Mouse (Mus musculus): ENCODE results near the gene Qtrt2.

Qtrt2 gene

GRCm38 (mm10) chr16:43926341-43926859 is at the start of gene Qtrt2:
Gene Qtrt2 (minus strand): TSS chr16:43926809.
- DNase-seq (ENCODE audit: low spot score) = no peak

- no peak for DNase-seq (ENCODE audit: low spot score)
Observed at GRCm38 (mm10) chr16:43973606-43974220, 47.1 kb upstream of the Qtrt2 start.

GRCm38 (mm10) chr16:43973147-43973546 is 46.5 kb upstream of the Qtrt2 start:
- DNase-seq (ENCODE audit: low spot score) = no peak

GRCm38 (mm10) chr16:43972391-43972790 is 45.8 kb upstream of the Qtrt2 start:
- no peak for DNase-seq (ENCODE audit: low spot score)

GRCm38 (mm10) chr16:43971741-43972140 is 45.1 kb upstream of the Qtrt2 start:
- no peak for DNase-seq (ENCODE audit: low spot score)

GRCm38 (mm10) chr16:43971189-43971588 is 44.6 kb upstream of the Qtrt2 start:
- no peak for DNase-seq (ENCODE audit: low spot score)

GRCm38 (mm10) chr16:43970426-43970825 is 43.8 kb upstream of the Qtrt2 start:
- no peak for DNase-seq (ENCODE audit: low spot score)

GRCm38 (mm10) chr16:43965781-43966389 is 39.3 kb upstream of the Qtrt2 start:
- no peak for DNase-seq (ENCODE audit: low spot score)

GRCm38 (mm10) chr16:43963780-43964179 is 37.2 kb upstream of the Qtrt2 start:
- no peak for DNase-seq (ENCODE audit: low spot score)

- DNase-seq (ENCODE audit: low spot score) = no peak
Observed at GRCm38 (mm10) chr16:43963291-43963690, 36.7 kb upstream of the Qtrt2 start.

GRCm38 (mm10) chr16:43958038-43958437 is 31.4 kb upstream of the Qtrt2 start:
- DNase-seq (ENCODE audit: low spot score) = no peak

- no peak for DNase-seq (ENCODE audit: low spot score)
Observed at GRCm38 (mm10) chr16:43954913-43955312, 28.3 kb upstream of the Qtrt2 start.

GRCm38 (mm10) chr16:43951591-43951990 is 25.0 kb upstream of the Qtrt2 start:
- DNase-seq (ENCODE audit: low spot score) = no peak

GRCm38 (mm10) chr16:43945869-43946268 is 19.3 kb upstream of the Qtrt2 start:
- DNase-seq (ENCODE audit: low spot score) = no peak

GRCm38 (mm10) chr16:43945351-43945750 is 18.7 kb upstream of the Qtrt2 start:
- no peak for DNase-seq (ENCODE audit: low spot score)

- DNase-seq (ENCODE audit: low spot score) = no peak
Observed at GRCm38 (mm10) chr16:43940846-43941245, 14.2 kb upstream of the Qtrt2 start.

GRCm38 (mm10) chr16:43935892-43936291 is 9.3 kb upstream of the Qtrt2 start:
- no peak for DNase-seq (ENCODE audit: low spot score)

- no peak for DNase-seq (ENCODE audit: low spot score)
Observed at GRCm38 (mm10) chr16:43935367-43935766, 8.8 kb upstream of the Qtrt2 start.

GRCm38 (mm10) chr16:43934856-43935255 is 8.2 kb upstream of the Qtrt2 start:
- no peak for DNase-seq (ENCODE audit: low spot score)

- no peak for DNase-seq (ENCODE audit: low spot score)
Observed at GRCm38 (mm10) chr16:43933041-43933440, 6.4 kb upstream of the Qtrt2 start.

- DNase-seq (ENCODE audit: low spot score) = no peak
Observed at GRCm38 (mm10) chr16:43932319-43932718, 5.7 kb upstream of the Qtrt2 start.

GRCm38 (mm10) chr16:43931502-43931901 is 4.9 kb upstream of the Qtrt2 start:
- DNase-seq (ENCODE audit: low spot score) = no peak

GRCm38 (mm10) chr16:43930577-43930976 is 4.0 kb upstream of the Qtrt2 start:
- DNase-seq (ENCODE audit: low spot score) = no peak

- DNase-seq (ENCODE audit: low spot score) = no peak
Observed at GRCm38 (mm10) chr16:43925846-43926245, 763 bp downstream of the Qtrt2 start.
